Mouse (Mus musculus) liver, embryonic 14.5 days (tissue): ENCODE measurements around the gene Zfp329. TPM values are rescaled to one million over a fixed set of nuclear protein-coding genes. Genes with fewer than 3 reads are reported as not detected.

Source experiments
- ATAC-seq: fragments of 200-750 bp; cut with Nextera tagmentation; 2 replicates; pipeline ENCODE4 v1.8.0; 2017; ENCODE audit warnings: moderate number of reproducible peaks, mild to moderate bottlenecking, moderate library complexity; ENCODE audit not compliant: insufficient read depth
- DNase-seq, 3 experiments: peaks; one replicate each; pipeline ENCODE4 v3.0.0-alpha.2; 2012 to 2013; ENCODE audit warnings: low read depth in 3 of 3, low spot score in 3 of 3
- H3K27ac ChIP-seq: fragments of 300-500 bp; sonication (generic); 2 replicates; pipeline ENCODE4 v1.5.1; 2014; ENCODE audit warnings: moderate library complexity, mild to moderate bottlenecking, control low read depth, inconsistent platforms
- H3K27me3 ChIP-seq: fragments of 300-500 bp; sonication (generic); 2 replicates; pipeline ENCODE4 v1.6.1; 2014; ENCODE audit warnings: mild to moderate bottlenecking, low read length, moderate library complexity; ENCODE audit not compliant: control insufficient read depth, insufficient read depth
- H3K36me3 ChIP-seq: fragments of 300-500 bp; sonication (generic); replicated peaks from 2 replicates; pipeline ENCODE4 v1.6.1; 2014; ENCODE audit warnings: low read depth; ENCODE audit not compliant: control insufficient read depth, insufficient read depth
- H3K4me1 ChIP-seq, 2 experiments: fragments of 200-500 bp in 1 of 2; fragments of 300-500 bp in 1 of 2; sonication (generic) in 1 of 2; replicated peaks; 2 replicates each; pipeline ENCODE4 v1.6.1; 2012 to 2014; ENCODE audit warnings: antibody characterized with exemption in 1 of 2, inconsistent platforms in 1 of 2, low read length in 1 of 2; ENCODE audit not compliant: control insufficient read depth in 2 of 2, insufficient read depth in 2 of 2
- H3K4me2 ChIP-seq: fragments of 300-500 bp; sonication (generic); 2 replicates; pipeline ENCODE4 v1.6.1; 2014; ENCODE audit warnings: low read depth, mild to moderate bottlenecking, control low read depth, moderate library complexity
- H3K4me3 ChIP-seq, 2 experiments: fragments of 200-500 bp in 1 of 2; fragments of 300-500 bp in 1 of 2; sonication (generic) in 1 of 2; 2 replicates each; pipeline ENCODE4 v1.5.1; 2012 to 2014; ENCODE audit warnings: low read depth in 2 of 2, low read length in 2 of 2, mild to moderate bottlenecking in 2 of 2, control low read depth in 1 of 2, inconsistent platforms in 1 of 2, moderate library complexity in 1 of 2; ENCODE audit not compliant: insufficient read depth in 1 of 2
- H3K9ac ChIP-seq: fragments of 300-500 bp; sonication (generic); replicated peaks from 2 replicates; pipeline ENCODE4 v1.6.1; 2014; ENCODE audit warnings: mild to moderate bottlenecking, control low read depth, moderate library complexity
- H3K9me3 ChIP-seq: fragments of 300-500 bp; sonication (generic); 2 replicates; pipeline ENCODE4 v1.6.1; 2016; ENCODE audit warnings: low read length, mixed read lengths; ENCODE audit not compliant: control insufficient read depth
- CTCF ChIP-seq: IDR thresholded peaks from 2 replicates; pipeline ENCODE4 v1.5.1; 2016; ENCODE audit warnings: antibody characterized with exemption, low read depth, control low read depth
- EP300 ChIP-seq: IDR thresholded peaks from 2 replicates; pipeline ENCODE4 v1.6.1; 2016; ENCODE audit warnings: antibody characterized with exemption, low read depth
- WGBS: fragments of 180-500 bp; shearing (Covaris S2); extraction: QIAGEN DNeasy Blood & Tissue Kit; methylation state at CpG from one replicate; pipeline ENCODE4 v1.1.7; 2014; ENCODE audit not compliant: insufficient replicate concordance; 5-methylcytosine and 5-hydroxymethylcytosine counted together
- polyA plus RNA-seq, 2 experiments: library from polyadenylated mRNA; depleted of rRNA in 1 of 2; stranded (reverse) in 1 of 2; unstranded in 1 of 2; fragments of >200 nt; fragmentation: Nextera tagmentation in 1 of 2; extraction: Ambion mirVana in 1 of 2; gene quantifications; 2 replicates each; pipeline versions ENCODE4 v1.2.1 to v1.2.3; 2012 to 2014

Zfp329 gene
- polyA plus RNA-seq (2012; rRNA removed) (1.7 and 2.6 TPM in 2 replicates), polyA plus RNA-seq (2014; fragmentation: Nextera tagmentation; extraction: Ambion mirVana) (1.4 and 1.5 TPM in 2 replicates)

DNA sequence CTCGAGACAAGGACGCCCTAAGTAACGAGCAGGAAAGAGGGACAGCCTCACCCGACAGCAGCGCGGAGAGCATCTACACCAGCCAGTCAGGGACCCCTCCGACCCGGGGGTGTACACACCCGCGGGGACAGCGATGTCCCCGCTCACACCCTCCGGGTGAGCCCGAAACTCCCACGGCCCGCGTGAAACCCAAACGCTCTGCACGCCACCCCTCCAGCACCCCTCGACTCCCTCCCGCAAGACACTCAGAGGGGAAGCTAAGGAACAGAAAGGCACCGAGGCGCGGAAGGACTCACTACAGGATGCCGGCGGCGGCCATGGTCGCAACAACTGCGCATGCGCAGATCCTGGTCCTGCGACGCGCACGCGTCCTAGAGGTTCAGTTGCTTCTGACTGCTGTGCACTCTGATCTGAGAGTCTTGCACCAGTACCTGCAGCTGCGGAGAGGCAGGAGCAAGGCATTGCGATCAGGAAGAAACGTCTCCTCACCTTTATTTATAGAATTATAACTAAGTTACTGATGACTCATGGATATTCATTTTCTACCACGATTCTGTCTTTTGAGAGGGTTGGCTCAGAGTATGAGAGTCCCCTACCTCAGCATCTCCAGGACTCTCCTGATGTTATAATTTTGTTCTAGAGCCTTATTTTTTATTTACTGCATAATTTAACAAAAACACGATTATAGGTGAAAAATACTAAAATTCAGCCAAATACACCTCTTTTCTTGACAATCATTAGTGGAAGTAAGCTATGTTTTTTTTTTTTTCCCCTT is at the start of gene Zfp329:
TSS of gene Zfp329 (minus strand) at position 338 of the 775 bp plus-strand sequence.
- ATAC-seq (peak; percentile 99), DNase-seq (peak; percentile 77 to 79 (median 78))
- Histone ChIP-seq H3K4me1 (peaks cover 4 to 6% of the 10 kb centered on the region in 2 experiments), H3K36me3 (no peaks in the 10 kb centered on the region), H3K27me3 (no peaks in the 10 kb centered on the region), H3K4me3 (peak within 1 kb of the TSS; percentile 66 to 93), H3K4me2 (peak within 1 kb of the TSS; percentile 69), H3K9ac (peak within 1 kb of the TSS; percentile 69), H3K9me3 (peaks cover 3% of the 10 kb centered on the region), H3K27ac (no peak within 1 kb of the TSS)
- WGBS, result 1% methylated on average over 37 of the region's 40 CpGs
- TF ChIP-seq EP300 (no peak), CTCF (no peak)

DNA sequence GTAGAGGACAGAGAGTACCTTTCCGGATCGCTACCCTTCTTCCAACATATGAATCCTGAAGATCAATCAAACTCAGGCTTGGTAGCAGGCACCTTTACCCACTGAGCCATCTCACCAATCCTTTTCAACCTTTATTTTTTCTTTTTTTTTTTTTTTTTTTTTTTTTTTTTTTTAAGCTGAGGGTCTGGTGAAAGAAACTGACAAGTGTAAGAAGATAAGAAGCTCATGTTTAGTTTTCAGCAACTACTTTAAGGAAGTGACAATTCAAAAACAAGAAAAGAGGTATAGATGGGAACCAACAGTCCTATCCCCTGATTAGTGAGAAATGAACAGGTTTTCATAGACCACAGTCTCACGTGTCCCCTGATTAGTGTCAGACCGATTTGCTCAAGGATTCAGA is 17.1 kb upstream of the Zfp329 start:
- ATAC-seq, result no peak
- Histone ChIP-seq H3K4me3 (peak overlapping the region; percentile 87 to 92; a peak in 2 of 4 replicates), H3K36me3 (peaks cover 28% of the 10 kb centered on the region), H3K9me3 (no peaks in the 10 kb centered on the region; the same call in 1 of the 2 replicates), H3K9ac (peak overlapping the region; percentile 87), H3K4me2 (peak overlapping the region; percentile 92), H3K27me3 (no peaks in the 10 kb centered on the region), H3K27ac (no peak overlapping the region), H3K4me1 (peaks cover 2 to 7% of the 10 kb centered on the region in 2 experiments)
- TF ChIP-seq CTCF, result no peak
- no peak for TF ChIP-seq EP300
- DNase-seq, result no peak
- WGBS, result 77% methylated on average over 4 of the region's 4 CpGs

DNA sequence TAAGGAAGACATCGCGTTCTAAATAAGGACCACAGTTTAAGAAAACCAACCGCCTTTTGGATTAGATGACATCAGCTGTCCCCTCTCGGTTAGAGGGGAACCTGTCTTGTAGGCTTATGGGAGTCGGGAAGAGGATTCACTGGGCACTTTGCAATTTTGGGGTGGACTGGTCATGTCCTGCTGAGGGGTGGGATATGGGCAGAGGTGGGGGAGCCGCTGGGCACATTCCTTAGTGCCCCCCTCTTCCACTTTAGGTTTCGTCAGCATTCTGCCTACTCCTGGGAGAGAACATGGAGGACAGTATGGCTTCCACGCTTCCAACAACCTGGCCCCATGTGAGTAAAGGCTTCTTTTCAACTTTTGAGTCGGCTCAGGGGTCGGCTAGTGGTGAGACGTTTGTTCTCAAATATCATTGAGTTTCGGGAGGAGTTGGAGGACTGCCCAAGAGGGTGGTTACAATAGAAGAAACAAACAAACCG is 16.6 kb upstream of the Zfp329 start:
- peak overlapping the region; percentile 87 for H3K9ac ChIP-seq
- TF ChIP-seq EP300 (no peak), CTCF (no peak)
- peak overlapping the region; percentile 87 to 92 for H3K4me3 ChIP-seq
- WGBS, result 26% methylated on average over 13 of the region's 13 CpGs
- peaks cover 22% of the 10 kb centered on the region for H3K36me3 ChIP-seq
- H3K27ac ChIP-seq, result peak overlapping the region; percentile 39
- ATAC-seq (peak; percentile 20; the same call in 1 of the 2 replicates), DNase-seq (no peak)
- H3K9me3 ChIP-seq, result no peaks in the 10 kb centered on the region; the same call in 1 of the 2 replicates
- H3K4me2 ChIP-seq, result peak overlapping the region; percentile 92
- H3K27me3 ChIP-seq, result no peaks in the 10 kb centered on the region
- H3K4me1 ChIP-seq, result peaks cover 2 to 7% of the 10 kb centered on the region in 2 experiments

DNA sequence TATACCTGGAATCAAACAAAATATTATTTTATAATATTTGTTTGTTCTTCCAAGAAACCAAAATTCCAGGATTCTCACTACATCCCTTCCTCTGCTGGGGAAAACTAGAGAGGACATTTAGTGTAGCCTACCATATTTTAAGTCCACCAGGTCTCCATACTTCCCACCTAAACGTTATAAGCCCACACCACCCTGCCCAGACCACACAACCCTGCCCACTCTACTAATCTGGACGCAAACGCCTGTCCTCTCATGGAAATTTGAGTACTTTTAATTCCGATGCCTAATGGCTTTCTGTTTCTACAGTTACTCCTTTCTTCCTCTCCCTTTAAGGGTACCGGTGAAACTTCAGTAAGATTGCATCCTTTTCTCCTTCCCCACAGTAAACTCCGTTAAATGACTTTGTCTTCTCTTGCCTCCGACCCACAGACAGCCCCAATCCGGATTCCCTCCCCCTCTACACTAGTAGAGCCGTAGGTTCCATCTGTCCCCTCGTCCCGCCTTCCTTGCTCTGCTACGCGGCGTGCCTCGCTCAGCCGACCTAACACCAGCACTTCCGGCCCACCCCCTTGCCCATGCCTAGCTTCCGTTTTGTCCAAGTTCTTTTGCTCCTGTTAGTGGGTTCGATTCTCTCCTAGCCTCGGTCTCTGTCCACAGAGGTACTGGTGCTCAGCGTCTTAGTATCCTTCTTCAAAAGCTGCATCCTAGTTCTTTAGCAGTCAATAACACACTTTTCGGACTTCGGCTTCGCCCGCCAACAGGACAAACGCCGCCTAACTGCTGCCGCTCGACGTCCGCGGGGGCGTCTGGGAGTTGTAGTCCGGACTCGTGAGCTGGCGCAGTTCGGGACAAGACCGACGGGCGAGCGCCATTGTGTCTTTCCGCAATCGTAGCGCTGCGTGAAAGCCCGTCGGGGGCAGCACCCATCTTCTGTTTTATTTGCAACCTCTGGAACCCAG is 15.8 kb upstream of the Zfp329 start, which contains the start of gene Zfp110:
TSS of gene Zfp110 (plus strand) at position 600 of the 959 bp plus-strand sequence.
- WGBS, result 3% methylated on average over 47 of the region's 47 CpGs
- DNase-seq (peak; percentile 74 to 79 (median 74)), ATAC-seq (peak; percentile 98)

More for the DNA sequence above, 15.8 kb upstream of the Zfp329 start, which contains the start of gene Zfp110:
- Histone ChIP-seq H3K27me3 (no peaks in the 10 kb centered on the region), H3K27ac (peak within 1 kb of the TSS; percentile 39), H3K9me3 (no peaks in the 10 kb centered on the region; the same call in 1 of the 2 replicates), H3K9ac (peak within 1 kb of the TSS; percentile 87), H3K36me3 (peaks cover 17% of the 10 kb centered on the region), H3K4me1 (peaks cover 2 to 7% of the 10 kb centered on the region in 2 experiments), H3K4me2 (peak within 1 kb of the TSS; percentile 92), H3K4me3 (peak within 1 kb of the TSS; percentile 87 to 92)
- TF ChIP-seq EP300 (no peak), CTCF (peak; percentile 42)
